Mouse (Mus musculus) MEL-GATA-1-ER (cell line): ENCODE data around the gene Tmem150b.

Source experiments
- DNase-seq: peaks from one replicate; pipeline ENCODE4 v3.0.0-alpha.2; 2012; ENCODE audit warnings: low read depth; ENCODE audit errors: extremely low read depth

The Tmem150b gene

DNA sequence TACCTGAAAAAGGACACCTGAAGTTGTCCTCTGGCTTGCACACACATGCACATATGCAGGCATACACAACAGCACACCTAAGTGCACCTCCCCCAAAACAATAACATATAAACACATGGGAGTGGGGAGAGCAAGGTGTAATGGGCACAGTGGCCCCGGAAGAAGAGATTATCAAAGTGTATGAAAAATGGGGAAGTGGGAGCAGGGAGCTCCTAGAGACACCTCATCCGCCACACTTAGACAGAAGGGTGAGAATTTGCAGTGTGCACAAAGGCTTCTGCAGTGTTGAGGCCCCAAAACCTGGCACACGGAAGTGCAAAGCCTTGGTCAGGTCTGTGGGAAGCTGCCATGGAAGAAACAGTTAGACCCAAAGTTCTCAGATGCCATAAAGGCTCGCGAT, 6.0 kb upstream of the Tmem150b start:
- no peak for DNase-seq

DNA sequence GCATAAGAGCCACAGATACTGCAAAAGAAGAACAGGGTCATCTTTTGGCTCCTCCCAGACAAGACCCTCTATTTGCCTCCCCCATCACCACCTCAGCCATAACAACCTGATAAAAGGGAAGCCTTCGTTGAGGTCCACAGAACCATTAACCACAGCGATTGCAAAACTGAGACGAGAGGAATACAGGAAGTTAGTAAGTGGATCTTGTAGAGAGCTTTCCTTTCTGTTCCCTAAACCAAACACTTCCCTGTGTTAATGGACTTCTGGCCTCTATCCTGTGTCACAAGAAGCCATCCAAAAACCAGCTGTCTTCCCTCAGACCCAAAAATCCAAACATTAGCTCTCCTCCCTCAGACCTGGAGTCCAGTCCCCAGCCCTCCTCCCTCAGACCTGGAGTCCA, 690 bp downstream of the Tmem150b start:
- peak; percentile 49 for DNase-seq

DNA sequence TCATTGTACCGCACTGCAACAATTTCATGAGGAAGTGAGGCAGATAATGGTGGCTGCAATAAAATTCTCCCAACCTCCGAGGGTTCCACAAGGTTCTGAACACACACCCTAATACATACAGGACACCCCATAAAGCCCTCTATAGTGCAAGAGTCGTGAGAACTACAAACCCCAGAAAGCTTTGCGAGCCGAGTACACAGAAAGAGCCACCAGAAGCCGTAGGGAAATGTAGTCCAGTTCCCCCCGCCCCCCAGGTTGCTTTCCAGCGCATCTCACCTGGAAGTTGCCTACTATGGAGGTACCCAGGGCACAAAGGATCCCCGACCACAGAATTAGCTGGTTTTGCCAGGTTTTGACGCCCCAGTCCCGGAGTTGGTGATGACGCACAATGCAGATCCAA, 1.5 kb downstream of the Tmem150b start:
- DNase-seq: peak; percentile 45

DNA sequence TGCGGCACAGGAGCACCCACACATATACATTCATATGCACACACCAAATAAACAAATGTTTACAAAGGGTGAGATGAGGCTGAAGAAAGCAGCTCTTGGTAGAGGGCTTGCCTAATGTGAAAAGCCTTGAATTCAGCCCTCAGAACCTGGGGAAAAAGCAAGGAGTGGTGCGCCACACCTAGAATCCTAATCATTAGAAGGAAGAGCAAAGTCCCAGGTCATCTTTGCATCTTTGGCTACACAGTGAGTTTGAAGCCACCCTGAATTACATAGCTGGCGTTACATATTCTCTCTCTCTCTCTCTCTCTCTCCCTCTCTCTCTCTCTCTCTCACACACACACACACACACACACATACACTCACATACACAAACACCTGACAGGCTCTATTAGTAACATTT, 5.8 kb downstream of the Tmem150b start:
- DNase-seq: no peak

DNA sequence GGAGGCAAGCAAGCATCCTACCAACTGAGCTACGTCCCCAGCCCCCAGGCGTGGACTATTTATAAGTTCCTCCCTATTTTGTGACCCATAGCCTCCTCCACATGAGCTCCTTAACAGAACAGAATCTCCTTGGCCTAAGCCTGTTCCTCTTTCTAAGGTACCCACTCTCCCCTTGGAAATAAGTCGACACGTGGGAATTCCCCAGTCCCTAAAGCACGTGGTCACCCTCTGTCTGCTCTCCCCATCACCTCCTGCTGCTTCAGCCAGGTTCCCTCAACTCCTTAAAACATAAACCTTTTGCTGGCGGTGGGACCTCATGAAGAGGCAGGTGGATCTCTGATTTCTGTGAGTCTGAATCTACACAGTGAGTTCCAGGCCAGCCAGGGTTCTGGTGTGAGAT, 8.1 kb downstream of the Tmem150b start:
- DNase-seq: no peak

DNA sequence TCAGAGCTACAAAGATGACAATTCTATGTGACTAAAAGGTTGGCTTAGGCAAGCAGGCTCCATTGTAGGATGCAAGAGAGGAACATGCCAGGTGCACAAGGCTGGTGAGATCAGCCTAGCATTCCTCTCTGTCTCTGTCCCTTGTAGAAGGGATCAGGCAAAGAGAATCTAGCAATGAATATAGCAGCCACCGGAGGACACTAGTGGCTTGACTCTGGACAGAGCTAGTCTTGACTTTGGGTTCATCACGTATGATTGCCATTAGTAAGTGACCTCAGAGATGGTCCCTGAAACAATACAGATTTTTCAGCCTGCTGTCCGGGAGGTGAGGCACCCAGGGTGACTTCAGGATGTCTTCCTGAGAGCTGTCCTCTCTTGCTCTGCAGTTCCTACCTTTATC, 12.5 kb downstream of the Tmem150b start:
- no peak for DNase-seq

DNA sequence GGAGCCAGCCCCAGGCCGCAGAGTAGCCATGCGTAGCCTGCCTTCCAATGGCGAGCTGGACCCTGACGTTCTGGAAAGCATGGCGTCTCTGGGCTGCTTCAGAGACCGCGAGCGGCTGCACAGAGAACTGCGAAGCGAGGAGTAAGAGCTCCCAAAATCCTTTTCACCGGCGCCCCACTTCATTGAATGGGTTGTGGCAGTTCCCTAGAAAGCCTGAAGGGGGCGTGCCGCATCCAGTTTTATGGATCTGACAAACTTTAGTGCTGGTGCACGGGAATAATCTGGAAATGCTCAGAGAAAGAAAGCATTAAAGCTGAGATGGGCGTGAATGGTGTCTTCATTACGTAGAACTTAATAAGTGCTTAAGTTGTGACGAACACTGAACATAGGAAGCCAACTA, 20.0 kb downstream of the Tmem150b start:
- peak; percentile 58 for DNase-seq

DNA sequence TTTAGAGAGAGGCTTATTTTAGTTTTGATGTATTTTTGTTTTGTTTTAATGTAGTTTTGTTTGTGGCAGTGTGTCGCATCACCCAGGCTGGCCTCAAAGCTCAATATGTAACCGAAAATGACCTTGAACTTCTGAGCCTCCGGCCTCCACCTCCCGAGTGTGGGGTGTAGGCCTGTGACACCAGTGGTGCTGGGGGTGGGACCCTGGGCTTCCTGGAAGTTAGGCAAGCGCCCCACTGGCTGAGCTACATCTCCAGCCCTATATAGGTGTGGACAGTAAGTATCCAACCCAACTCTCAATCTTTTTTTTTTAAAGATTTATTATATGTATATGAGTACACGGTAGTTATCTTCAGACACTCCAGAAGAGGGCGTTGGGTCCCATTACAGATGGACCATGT, 21.9 kb downstream of the Tmem150b start:
- no peak for DNase-seq

DNA sequence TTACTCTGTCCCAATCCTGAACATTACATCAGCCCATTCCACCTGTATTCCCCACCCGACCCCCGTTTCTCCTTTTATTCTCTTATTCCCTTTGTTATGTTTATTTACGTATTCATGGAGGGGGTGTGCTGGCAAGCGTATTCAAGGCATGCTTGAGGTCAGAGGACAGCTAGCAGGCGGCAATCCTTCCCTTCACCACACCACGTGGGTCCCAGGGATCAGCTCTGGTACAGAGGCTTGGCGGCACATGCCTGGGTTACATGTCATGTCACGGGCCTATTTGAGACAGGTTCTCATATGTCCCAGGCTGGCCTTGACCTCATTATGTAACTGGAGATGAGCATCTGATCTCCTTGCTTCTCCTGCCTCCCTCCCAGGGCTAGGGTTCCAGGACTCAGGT, 22.7 kb downstream of the Tmem150b start:
- no peak for DNase-seq

DNA sequence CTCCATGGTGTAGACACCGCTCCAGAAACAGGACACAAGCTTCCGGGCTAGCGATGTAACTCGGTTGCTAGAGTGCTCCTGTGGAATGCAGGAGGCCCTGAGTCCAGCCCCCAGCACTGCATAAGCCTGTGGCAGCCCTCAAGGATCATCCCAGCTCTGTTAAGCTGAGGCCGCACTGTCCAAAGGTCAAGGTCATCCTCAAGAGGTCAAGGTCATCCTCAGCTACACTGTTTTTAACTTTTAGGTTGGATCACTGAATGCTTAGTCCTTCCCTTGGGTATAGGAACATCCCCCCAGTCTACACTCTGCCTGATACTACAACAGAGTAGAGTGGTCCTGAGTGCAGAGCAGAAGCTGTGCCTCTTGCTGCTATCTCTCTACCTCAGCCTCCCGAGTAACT, 32.0 kb downstream of the Tmem150b start:
- DNase-seq: no peak

DNA sequence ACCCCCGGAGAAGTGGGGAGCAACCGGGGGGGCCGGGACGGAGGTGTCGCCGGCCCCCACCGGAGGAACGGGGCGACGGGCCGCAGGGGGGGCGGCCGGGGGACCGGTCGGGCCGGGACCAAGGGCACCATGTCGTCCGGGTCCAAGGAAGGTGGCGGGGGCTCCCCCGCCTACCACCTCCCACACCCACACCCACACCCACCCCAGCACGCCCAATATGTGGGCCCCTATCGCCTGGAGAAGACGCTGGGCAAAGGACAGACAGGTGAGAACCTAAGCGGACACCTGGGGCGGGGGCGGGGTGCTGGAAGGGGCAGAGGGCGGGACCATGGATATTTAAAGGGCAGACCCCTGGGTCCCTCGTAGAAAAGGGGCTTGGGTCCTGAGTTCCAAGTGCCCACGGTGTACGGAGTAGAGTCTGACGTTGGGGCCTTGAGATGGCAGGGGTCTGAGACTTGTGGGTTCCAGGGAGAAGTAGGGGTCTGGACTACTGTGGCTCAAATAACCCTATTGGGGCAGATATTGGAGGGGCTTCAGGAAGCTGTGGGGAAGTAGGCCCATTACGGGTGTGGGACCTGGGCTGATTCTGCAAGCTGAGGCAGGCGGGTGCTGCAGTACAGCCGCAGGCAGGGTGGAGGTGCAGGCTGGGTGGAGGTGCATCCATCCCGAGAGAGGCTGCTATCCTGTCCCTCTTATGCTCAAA, 33.9 kb downstream of the Tmem150b start:
- no peak for DNase-seq

DNA sequence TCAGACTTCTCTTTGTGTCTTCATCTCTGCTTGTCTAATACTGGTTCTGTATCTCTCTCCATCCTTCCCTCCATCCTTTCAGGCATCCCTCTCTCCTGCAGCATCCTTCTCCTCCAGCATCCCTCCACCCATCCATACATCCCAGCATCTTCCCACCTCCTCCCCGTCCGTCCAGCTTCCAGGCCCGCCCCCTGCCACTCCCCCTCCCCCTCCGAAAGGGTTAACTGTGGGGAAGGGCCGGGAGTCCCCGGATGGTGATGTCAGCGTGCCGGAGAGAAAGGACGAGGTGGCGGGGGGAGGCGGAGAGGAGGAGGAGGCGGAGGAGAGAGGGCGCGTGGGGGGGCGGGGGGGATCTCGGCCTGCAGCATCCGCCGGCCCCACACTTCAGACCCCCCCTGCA, 34.7 kb downstream of the Tmem150b start, which contains the start of gene Brsk1:
Brsk1 (plus strand) TSS at position 218 of the 400 bp plus-strand sequence.
- no peak for DNase-seq

DNA sequence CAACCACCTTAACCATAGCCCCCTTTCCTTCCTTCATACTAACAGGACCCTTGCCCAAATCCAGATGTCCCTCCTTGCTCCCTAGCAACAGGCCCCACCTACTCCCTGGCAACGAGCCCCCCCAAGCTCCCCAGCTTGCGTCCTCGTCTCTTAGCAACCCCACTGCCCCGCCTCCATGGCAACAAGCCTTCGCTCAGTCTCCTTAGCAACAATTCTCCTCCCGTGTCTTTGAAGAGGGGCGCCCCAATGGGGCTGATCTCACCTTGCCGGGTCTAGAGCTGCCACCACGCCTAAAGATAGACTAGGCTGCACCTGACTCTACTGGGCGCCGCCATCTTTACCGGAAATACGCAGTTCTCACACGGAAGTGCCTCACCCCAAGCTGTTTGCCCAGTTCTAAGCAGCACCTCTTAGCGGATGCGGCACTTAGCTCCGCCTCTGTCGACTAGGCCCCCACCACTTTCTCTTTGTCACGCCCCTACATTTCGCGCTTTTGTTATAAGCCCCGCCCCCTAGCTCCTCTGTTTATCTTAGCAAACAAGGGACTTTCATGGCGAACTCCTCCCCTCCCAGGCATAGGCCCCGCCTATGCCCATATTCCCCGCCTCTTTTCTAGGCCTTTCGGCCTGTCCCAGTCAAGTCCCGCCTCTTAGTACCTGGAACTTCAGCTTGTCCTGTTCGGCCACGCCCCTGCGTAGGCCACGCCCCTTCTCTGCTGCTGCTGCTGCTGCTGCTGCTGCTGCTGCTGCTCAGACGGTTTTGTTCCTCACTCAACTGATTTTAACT, 40.2 kb downstream of the Tmem150b start, which contains the start of gene Hspbp1:
Hspbp1 (minus strand) TSS at position 437 of the 786 bp plus-strand sequence.
- DNase-seq: peak; percentile 98

DNA sequence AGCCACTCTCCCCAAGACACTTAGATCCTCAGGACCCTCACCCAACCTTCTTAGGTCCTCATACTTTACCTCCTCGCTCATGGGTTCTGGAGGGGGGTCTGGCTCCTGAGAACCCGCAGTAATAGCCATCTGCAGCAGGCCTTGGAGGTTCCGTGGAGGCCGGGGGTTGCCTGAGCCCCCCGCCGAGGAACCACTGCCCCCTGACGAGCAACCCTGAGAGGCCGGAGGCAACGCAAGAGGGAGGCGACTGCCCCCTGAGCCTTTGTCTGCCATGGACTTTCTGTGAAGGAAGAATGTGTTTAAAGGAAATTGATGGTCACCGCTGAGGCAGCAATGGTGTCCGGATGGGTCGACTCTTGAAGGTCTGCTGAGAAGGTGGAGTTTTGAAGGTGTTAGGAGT, 40.8 kb downstream of the Tmem150b start:
- DNase-seq: no peak

DNA sequence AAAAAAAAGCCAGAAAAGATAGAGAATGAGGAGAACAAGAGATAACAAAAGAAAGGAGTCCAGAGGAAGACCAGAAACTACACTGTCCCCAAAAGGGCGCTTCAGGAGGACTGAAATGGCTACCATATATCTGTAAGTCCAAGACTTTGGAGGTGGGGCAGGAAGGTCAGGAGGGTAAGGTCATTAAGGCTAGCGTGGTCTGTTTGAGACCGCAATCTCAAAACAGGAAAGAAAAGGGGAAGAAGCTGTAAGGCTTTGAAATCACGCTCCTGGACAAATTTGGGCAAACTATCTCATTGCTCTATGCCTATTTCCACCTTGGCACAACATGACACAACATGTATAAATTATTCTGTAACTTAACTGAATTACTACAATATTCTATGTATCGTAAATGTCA, 41.7 kb downstream of the Tmem150b start:
- no peak for DNase-seq

DNA sequence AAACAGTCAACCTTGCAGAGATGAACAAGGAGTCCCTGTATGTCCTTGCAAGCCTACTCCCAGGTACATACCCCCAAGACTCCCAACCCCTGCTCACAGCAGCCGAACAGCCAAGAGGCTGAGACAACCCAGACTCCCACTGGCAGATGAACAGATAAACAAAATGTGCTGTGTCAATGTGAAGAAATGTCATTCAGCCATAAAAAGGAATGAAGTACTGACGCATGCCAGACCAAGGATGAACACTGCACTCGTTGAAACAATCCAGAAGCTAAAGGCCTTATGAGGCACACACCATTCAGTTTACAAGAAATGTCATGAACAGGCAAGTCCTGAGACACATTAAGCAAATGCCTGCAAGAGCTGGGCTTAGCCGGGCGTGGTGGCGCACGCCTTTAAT, 49.8 kb downstream of the Tmem150b start:
- no peak for DNase-seq

DNA sequence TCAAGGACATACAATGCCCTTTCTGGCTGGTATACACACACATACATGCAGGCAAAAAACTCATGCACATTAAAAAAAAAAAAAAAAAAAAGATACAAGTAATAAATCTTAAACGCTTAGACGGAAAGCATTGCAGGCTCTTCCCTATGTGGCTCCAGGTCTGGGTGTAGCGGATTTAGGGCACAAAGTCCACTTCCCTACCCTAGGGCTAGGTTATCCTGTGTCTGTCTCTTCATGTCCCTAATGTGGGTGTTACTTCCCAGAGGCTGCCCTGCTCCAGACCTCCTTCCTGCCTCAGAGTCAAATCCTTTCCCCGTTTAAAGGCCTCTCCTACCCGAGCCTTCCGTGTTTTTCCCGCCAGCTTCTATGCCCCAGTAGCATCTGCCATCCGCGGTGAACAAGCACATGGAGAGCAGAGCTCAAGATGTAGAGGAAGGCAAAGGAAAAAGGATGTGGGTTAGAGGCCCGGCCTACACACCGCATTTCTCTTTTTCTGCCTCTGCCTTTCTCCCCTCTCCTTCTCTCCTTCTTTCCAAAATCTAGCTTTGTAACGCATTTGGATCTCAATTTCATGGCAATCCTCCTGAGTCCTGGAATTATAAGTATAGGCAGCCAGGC, 50.8 kb downstream of the Tmem150b start:
- DNase-seq: no peak

DNA sequence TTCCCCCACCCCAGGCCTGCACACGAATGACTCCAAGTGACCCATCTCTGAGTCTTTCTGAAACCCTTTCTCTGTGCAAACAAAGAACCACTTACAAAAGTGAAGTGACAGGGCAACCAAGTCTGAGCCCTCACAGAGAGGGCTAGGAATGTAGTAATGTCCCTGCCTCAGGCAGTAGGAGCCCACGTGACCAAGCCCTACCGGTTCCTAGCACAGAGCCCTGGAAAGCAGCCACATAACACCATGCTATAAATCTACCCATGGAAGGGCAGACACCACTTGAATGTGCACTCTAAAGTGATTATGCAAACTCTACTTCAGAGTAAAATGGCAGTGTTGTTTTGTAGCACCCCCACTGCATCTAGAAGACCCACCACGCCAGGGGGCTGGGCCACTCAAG, 53.1 kb downstream of the Tmem150b start:
- no peak for DNase-seq

DNA sequence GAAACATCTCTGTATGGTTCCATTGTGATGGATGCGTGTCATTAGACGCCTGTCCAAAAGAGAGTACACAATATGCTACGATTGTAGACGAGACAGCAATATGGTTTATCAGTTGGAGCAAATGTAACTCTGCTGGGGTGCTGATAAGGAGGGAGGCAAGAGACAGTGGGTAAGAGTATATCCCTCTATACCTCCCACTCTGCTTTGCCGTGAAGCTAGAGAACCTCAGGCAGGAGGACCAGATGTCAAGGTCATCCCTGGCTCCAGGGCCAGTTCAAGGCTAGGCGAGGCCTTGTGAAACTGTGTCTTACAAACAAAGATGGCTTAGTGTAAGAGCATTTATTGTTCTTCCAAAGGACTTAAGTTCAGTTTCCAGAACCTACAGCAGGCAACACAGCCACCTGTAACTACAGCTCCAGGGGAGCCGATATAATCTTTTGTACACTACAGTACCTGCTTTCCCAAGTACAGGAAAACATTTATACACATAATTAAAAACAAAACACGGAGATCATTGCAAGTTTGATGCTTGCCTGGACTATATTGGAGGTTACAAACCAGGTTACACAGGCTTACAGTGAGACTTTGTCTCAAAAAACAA, 54.3 kb downstream of the Tmem150b start:
- peak; percentile 41 for DNase-seq

DNA sequence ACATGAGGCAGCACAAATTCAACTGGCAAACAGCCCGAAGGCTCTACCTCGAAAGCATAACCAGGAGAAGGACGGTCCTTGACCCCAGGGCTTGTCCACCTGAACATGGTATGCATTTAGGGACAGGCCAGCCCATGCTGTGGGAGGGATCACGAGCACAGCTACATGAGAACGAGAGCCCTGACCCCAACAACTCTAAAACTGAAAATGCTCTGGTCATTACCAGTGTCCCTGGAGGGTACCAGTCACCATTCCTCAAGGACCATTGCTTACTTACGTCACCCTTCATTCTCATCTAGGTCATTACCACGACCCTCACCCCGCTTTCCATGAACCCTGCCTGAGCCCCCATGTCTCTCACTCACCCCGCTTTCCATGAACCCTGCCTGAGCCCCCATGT, 55.9 kb downstream of the Tmem150b start:
- DNase-seq: no peak

DNA sequence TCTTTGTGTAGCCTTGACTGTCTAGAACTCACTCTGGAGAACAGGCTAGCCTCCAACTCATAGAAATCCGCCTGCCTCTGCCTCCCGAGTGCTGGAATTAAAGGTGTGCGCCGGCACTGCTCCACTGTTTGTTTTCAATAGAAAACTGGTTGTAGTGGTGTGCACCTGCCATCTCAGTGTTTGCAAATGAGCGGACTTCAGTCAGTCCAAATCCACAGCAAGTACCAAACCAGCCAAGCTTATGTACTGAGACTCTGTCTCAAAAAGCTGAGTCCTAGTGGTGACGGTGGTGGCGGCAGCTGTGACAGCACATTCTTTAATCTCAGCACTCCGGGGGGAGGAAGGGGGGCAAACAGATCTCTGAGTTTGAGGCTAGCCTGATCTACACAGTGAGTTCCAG, 56.5 kb downstream of the Tmem150b start:
- DNase-seq: no peak

DNA sequence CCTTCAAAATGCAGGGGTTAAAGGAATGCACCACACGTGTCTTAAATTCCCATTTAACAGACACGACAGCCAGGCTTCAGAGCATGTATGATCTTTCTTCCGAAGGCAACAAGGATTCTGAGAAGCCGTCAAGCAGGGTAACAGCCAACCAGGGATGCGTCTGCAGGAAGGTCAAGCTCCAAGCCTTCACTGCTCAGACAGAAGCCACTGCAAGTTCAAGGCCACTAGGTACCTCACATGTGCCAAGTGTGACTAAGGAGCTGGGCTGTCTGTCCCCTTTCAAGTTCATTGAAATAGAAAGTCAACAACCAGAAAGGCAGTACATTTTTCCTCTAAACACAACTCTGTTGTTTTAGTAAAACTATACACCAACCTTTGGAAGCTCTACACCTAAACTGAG, 58.2 kb downstream of the Tmem150b start:
- no peak for DNase-seq
